Mouse (Mus musculus) embryonic facial prominence, embryonic 11.5 days (tissue): ENCODE results near the gene Nfya. TPM values are rescaled to one million over a fixed set of nuclear protein-coding genes. Genes with fewer than 3 reads are reported as not detected.

ENCODE experiments used
- ATAC-seq: fragments of 200-750 bp; cut with Nextera tagmentation; replicated peaks from 2 replicates; pipeline ENCODE4 v1.8.0; 2017; ENCODE audit warnings: low read depth; ENCODE audit not compliant: insufficient number of reproducible peaks, low FRiP score, low TSS enrichment
- DNase-seq: peaks from one replicate; pipeline ENCODE4 v3.0.0-alpha.2; 2015; ENCODE audit warnings: low spot score
- H3K27ac ChIP-seq: fragments of 300-500 bp; sonication (generic); replicated peaks from 2 replicates; pipeline ENCODE4 v1.5.1; 2014; ENCODE audit warnings: mild to moderate bottlenecking, low read depth, low read length, control low read depth
- H3K27me3 ChIP-seq: fragments of 300-500 bp; sonication (generic); 2 replicates; pipeline ENCODE4 v1.6.1; 2014; ENCODE audit warnings: mild to moderate bottlenecking, low read length, moderate library complexity, mixed read lengths; ENCODE audit not compliant: control insufficient read depth, insufficient read depth
- H3K36me3 ChIP-seq: fragments of 300-500 bp; sonication (generic); replicated peaks from 2 replicates; pipeline ENCODE4 v1.6.1; 2014; ENCODE audit warnings: low read depth, mild to moderate bottlenecking, low read length, moderate library complexity, mixed read lengths; ENCODE audit not compliant: control insufficient read depth, insufficient read depth
- H3K4me1 ChIP-seq: fragments of 300-500 bp; sonication (generic); 2 replicates; pipeline ENCODE4 v1.6.1; 2014; ENCODE audit warnings: low read length, mixed read lengths; ENCODE audit not compliant: control insufficient read depth, insufficient read depth
- H3K4me2 ChIP-seq: fragments of 300-500 bp; sonication (generic); 2 replicates; pipeline ENCODE4 v1.6.1; 2014; ENCODE audit warnings: low read depth, mild to moderate bottlenecking, control low read depth, low read length, moderate library complexity
- H3K4me3 ChIP-seq: fragments of 300-500 bp; sonication (generic); 2 replicates; pipeline ENCODE4 v1.5.1; 2014; ENCODE audit warnings: low read depth, low read length, control low read depth
- H3K9ac ChIP-seq: fragments of 300-500 bp; sonication (generic); replicated peaks from 2 replicates; pipeline ENCODE4 v1.6.1; 2014; ENCODE audit warnings: mild to moderate bottlenecking, control low read depth, low read length
- H3K9me3 ChIP-seq: fragments of 300-500 bp; sonication (generic); replicated peaks from 2 replicates; pipeline ENCODE4 v1.6.1; 2016; ENCODE audit warnings: mild to moderate bottlenecking, low read length, inconsistent platforms, mixed read lengths; ENCODE audit not compliant: control insufficient read depth
- WGBS: fragments of 180-500 bp; shearing (Covaris S2); extraction: QIAGEN DNeasy Blood & Tissue Kit; methylation state at CpG from one replicate; pipeline ENCODE4 v1.1.7; 2014; 5-methylcytosine and 5-hydroxymethylcytosine counted together
- polyA plus RNA-seq: library from polyadenylated mRNA; unstranded; fragments of >200 nt; fragmentation: Nextera tagmentation; extraction: Ambion mirVana; gene quantifications from 2 replicates; pipeline ENCODE4 v1.2.1, GENCODE M21; 2014

Gene Nfya
- polyA plus RNA-seq, 1 experiment from 2014 or later, result 26.5 TPM

GRCm38 (mm10) chr17:48433689-48434330 is 24.1 kb upstream of the Nfya start:
- ATAC-seq (no peak), DNase-seq (no peak)
- WGBS, result 64% methylated on average over 6 of the region's 6 CpGs
- no peak overlapping the region for H3K4me2 ChIP-seq
- no peaks in the 10 kb centered on the region for H3K36me3 ChIP-seq
- no peaks in the 10 kb centered on the region for H3K27me3 ChIP-seq
- no peak overlapping the region for H3K27ac ChIP-seq
- no peak overlapping the region for H3K9ac ChIP-seq
- no peak overlapping the region for H3K4me3 ChIP-seq
- H3K4me1 ChIP-seq, result no peaks in the 10 kb centered on the region
- H3K9me3 ChIP-seq, result no peaks in the 10 kb centered on the region

- no peak overlapping the region for H3K27ac ChIP-seq
Measured at GRCm38 (mm10) chr17:48433006-48433655, 23.4 kb upstream of the Nfya start.

GRCm38 (mm10) chr17:48432158-48432980 is 22.7 kb upstream of the Nfya start, which contains the start of gene Apobec2:
Apobec2 (minus strand) TSS chr17:48432930.
- Histone ChIP-seq H3K27ac (no peak within 1 kb of the TSS), H3K4me1 (no peaks in the 10 kb centered on the region), H3K4me3 (no peak within 1 kb of the TSS), H3K4me2 (no peak within 1 kb of the TSS), H3K9me3 (no peaks in the 10 kb centered on the region), H3K27me3 (no peaks in the 10 kb centered on the region), H3K36me3 (no peaks in the 10 kb centered on the region), H3K9ac (no peak within 1 kb of the TSS)
- ATAC-seq, result no peak
- DNase-seq, result no peak
- 62% methylated on average over 16 of the region's 16 CpGs for WGBS

More at GRCm38 (mm10) chr17:48433006-48433655, 23.4 kb upstream of the Nfya start:
- DNase-seq (no peak), ATAC-seq (no peak)
- Histone ChIP-seq H3K27me3 (no peaks in the 10 kb centered on the region), H3K9me3 (no peaks in the 10 kb centered on the region), H3K9ac (no peak overlapping the region), H3K4me3 (no peak overlapping the region), H3K4me1 (no peaks in the 10 kb centered on the region), H3K4me2 (no peak overlapping the region), H3K36me3 (no peaks in the 10 kb centered on the region)
- WGBS, result 70% methylated on average over 20 of the region's 20 CpGs

GRCm38 (mm10) chr17:48431054-48431453 is 21.3 kb upstream of the Nfya start:
- no peak overlapping the region for H3K4me2 ChIP-seq
- no peaks in the 10 kb centered on the region for H3K27me3 ChIP-seq
- no peaks in the 10 kb centered on the region for H3K4me1 ChIP-seq
- H3K36me3 ChIP-seq, result no peaks in the 10 kb centered on the region
- no peak overlapping the region for H3K4me3 ChIP-seq
- no peak for ATAC-seq
- DNase-seq, result no peak
- no peak overlapping the region for H3K9ac ChIP-seq
- H3K27ac ChIP-seq, result no peak overlapping the region
- H3K9me3 ChIP-seq, result no peaks in the 10 kb centered on the region
- WGBS, result 63% methylated on average over 5 of the region's 5 CpGs

GRCm38 (mm10) chr17:48430394-48430793 is 20.7 kb upstream of the Nfya start:
- DNase-seq (no peak), ATAC-seq (no peak)
- Histone ChIP-seq H3K9ac (no peak overlapping the region), H3K27ac (no peak overlapping the region), H3K36me3 (no peaks in the 10 kb centered on the region), H3K9me3 (no peaks in the 10 kb centered on the region), H3K4me2 (no peak overlapping the region), H3K27me3 (no peaks in the 10 kb centered on the region), H3K4me1 (no peaks in the 10 kb centered on the region), H3K4me3 (no peak overlapping the region)
- 26% methylated on average over 5 of the region's 5 CpGs for WGBS

GRCm38 (mm10) chr17:48427852-48428530 is 18.3 kb upstream of the Nfya start:
- Histone ChIP-seq H3K4me3 (no peak overlapping the region), H3K9ac (no peak overlapping the region), H3K9me3 (no peaks in the 10 kb centered on the region), H3K4me2 (no peak overlapping the region), H3K27me3 (no peaks in the 10 kb centered on the region), H3K4me1 (no peaks in the 10 kb centered on the region), H3K27ac (no peak overlapping the region), H3K36me3 (no peaks in the 10 kb centered on the region)
- ATAC-seq, result no peak
- WGBS, result 50% methylated on average over 11 of the region's 11 CpGs
- no peak for DNase-seq

- Histone ChIP-seq H3K9me3 (no peaks in the 10 kb centered on the region), H3K27me3 (no peaks in the 10 kb centered on the region), H3K4me3 (no peak overlapping the region), H3K9ac (no peak overlapping the region), H3K4me2 (no peak overlapping the region), H3K27ac (no peak overlapping the region), H3K4me1 (no peaks in the 10 kb centered on the region), H3K36me3 (no peaks in the 10 kb centered on the region)
- ATAC-seq (no peak), DNase-seq (peak; percentile 23)
- WGBS, result 50% methylated on average over 13 of the region's 13 CpGs
Measured at GRCm38 (mm10) chr17:48426991-48427750, 17.5 kb upstream of the Nfya start.
